Mouse (Mus musculus) left cerebral cortex, postnatal 10 days (tissue): ENCODE data around the gene Fam122a. TPM values are rescaled to one million over a fixed set of nuclear protein-coding genes. Genes with fewer than 3 reads are reported as not detected.

Experiments
- DNase-seq, 2 experiments: peaks; one replicate each; pipeline ENCODE4 v3.0.0; 2021 to 2022; ENCODE audit warnings: low spot score in 2 of 2, mixed read lengths in 1 of 2; ENCODE audit errors: extremely low spot score in 1 of 2
- intact Hi-C: fragments of 180-260 bp; cut with DNase I; formaldehyde crosslinking; loops from one replicate; pipeline ENCODE4 v1.15.1; 2025
- total RNA-seq, 2 experiments: library from RNA; stranded (reverse); gene quantifications; 2 replicates each; pipeline ENCODE4 v1.2.3; 2021

Fam122a gene
- total RNA-seq, result 10 to 100 TPM; 31.0 to 31.5 TPM

GRCm38 (mm10) chr19:24476929-24477882, at the start of gene Fam122a:
Gene Fam122a (minus strand): TSS chr19:24477356.
- intact Hi-C loops, result loop anchor here (1.0 to 5.0 kb wide), 2 partner anchors 75 to 176 kb away; no protein-coding TSS in a partner anchor
- peak; percentile 86 to 96 for DNase-seq

- intact Hi-C loops, result no loop called here
- DNase-seq, result peak; percentile 27 to 40
These were observed 46.5 kb upstream of the Fam122a start for GRCm38 (mm10) chr19:24523476-24524313.

GRCm38 (mm10) chr19:24521997-24522396, 44.8 kb upstream of the Fam122a start:
- intact Hi-C loops, result no loop called here
- no peak for DNase-seq

- intact Hi-C loops, result no loop called here
These were observed 44.0 kb upstream of the Fam122a start for GRCm38 (mm10) chr19:24521146-24521545.

GRCm38 (mm10) chr19:24519732-24520409, 42.7 kb upstream of the Fam122a start:
- DNase-seq, result no peak
- intact Hi-C loops, result no loop called here

More at GRCm38 (mm10) chr19:24521146-24521545, 44.0 kb upstream of the Fam122a start:
- DNase-seq, result no peak

- intact Hi-C loops, result no loop called here
- DNase-seq, result no peak
These were observed 41.2 kb upstream of the Fam122a start for GRCm38 (mm10) chr19:24518384-24518783.

GRCm38 (mm10) chr19:24517057-24517456, 39.9 kb upstream of the Fam122a start:
- intact Hi-C loops, result no loop called here
- DNase-seq, result no peak

GRCm38 (mm10) chr19:24515941-24516340, 38.8 kb upstream of the Fam122a start:
- DNase-seq, result no peak

GRCm38 (mm10) chr19:24514661-24515642, 37.8 kb upstream of the Fam122a start:
- DNase-seq, result no peak
- intact Hi-C loops, result no loop called here

More at GRCm38 (mm10) chr19:24515941-24516340, 38.8 kb upstream of the Fam122a start:
- intact Hi-C loops, result no loop called here

GRCm38 (mm10) chr19:24513105-24513843, 36.1 kb upstream of the Fam122a start:
- intact Hi-C loops, result no loop called here
- no peak for DNase-seq

- DNase-seq, result no peak
- intact Hi-C loops, result no loop called here
These were observed 34.8 kb upstream of the Fam122a start for GRCm38 (mm10) chr19:24511939-24512338.

GRCm38 (mm10) chr19:24509391-24509790, 32.2 kb upstream of the Fam122a start:
- DNase-seq, result no peak
- intact Hi-C loops, result no loop called here

GRCm38 (mm10) chr19:24508087-24508767, 31.1 kb upstream of the Fam122a start:
- DNase-seq, result no peak

GRCm38 (mm10) chr19:24502736-24503421, 25.7 kb upstream of the Fam122a start:
- intact Hi-C loops, result no loop called here
- DNase-seq, result no peak

More at GRCm38 (mm10) chr19:24508087-24508767, 31.1 kb upstream of the Fam122a start:
- intact Hi-C loops, result no loop called here

- DNase-seq, result no peak
These were observed 24.4 kb upstream of the Fam122a start for GRCm38 (mm10) chr19:24501525-24501924.

GRCm38 (mm10) chr19:24500431-24500830, 23.3 kb upstream of the Fam122a start:
- intact Hi-C loops, result no loop called here
- DNase-seq, result no peak

More at GRCm38 (mm10) chr19:24501525-24501924, 24.4 kb upstream of the Fam122a start:
- intact Hi-C loops, result no loop called here
